Mouse (Mus musculus): Measurements from ENCODE around the gene Gm21394. TPM values are rescaled to one million over a fixed set of nuclear protein-coding genes. Genes with fewer than 3 reads are reported as not detected.
"Not testable (repeated sequence)": the region's sequence is repeated elsewhere in the genome, so short reads cannot be mapped to it uniquely, and the experiment has no call there.

The Gm21394 gene
- not detected in 2 replicates for polyA plus RNA-seq (2011; ENCODE audit: insufficient read length, low read depth, missing spikeins)

- not testable (repeated sequence) for H3K27ac ChIP-seq (ENCODE audit: insufficient read depth, low read length); H3K4me1 ChIP-seq (ENCODE audit: control insufficient read depth, insufficient read depth, low read length); H3K4me3 ChIP-seq (ENCODE audit: insufficient read depth, low read length)
Observed at GRCm38 (mm10) chrY:84564807-84565206, at the start of gene Gm21394. Gm21394 (minus strand) TSS chrY:84564907.

Other genes starting within 250 kb of the Gm21394 start
- not detected in 2 replicates for gene Gm21409, start 181.8 kb upstream of the Gm21394 start, polyA plus RNA-seq (2011; ENCODE audit: insufficient read length, low read depth, missing spikeins)

All from embryonic fibroblast, embryonic 13.5 days (primary cell).